Mouse (Mus musculus) stomach, embryonic 15.5 days (tissue): Measurements from ENCODE around the gene Olfr834. TPM values are rescaled to one million over a fixed set of nuclear protein-coding genes. Genes with fewer than 3 reads are reported as not detected.

ENCODE experiments used
- ATAC-seq: fragments of 200-750 bp; cut with Nextera tagmentation; 2 replicates; pipeline ENCODE4 v1.8.0; 2017; ENCODE audit warnings: low read depth, moderate number of reproducible peaks, moderate TSS enrichment; ENCODE audit not compliant: insufficient read depth, low FRiP score
- H3K27ac ChIP-seq: fragments of 300-500 bp; sonication (generic); 2 replicates; pipeline ENCODE4 v1.5.1; 2015; ENCODE audit warnings: mild to moderate bottlenecking, inconsistent platforms
- H3K27me3 ChIP-seq: fragments of 300-500 bp; sonication (generic); replicated peaks from 2 replicates; pipeline ENCODE4 v1.6.1; 2015; ENCODE audit warnings: inconsistent platforms
- H3K36me3 ChIP-seq: fragments of 300-500 bp; sonication (generic); 2 replicates; pipeline ENCODE4 v1.6.1; 2015; ENCODE audit warnings: inconsistent platforms
- H3K4me1 ChIP-seq: fragments of 300-500 bp; sonication (generic); 2 replicates; pipeline ENCODE4 v1.6.1; 2015; ENCODE audit warnings: inconsistent platforms
- H3K4me2 ChIP-seq: fragments of 300-500 bp; sonication (generic); 2 replicates; pipeline ENCODE4 v1.6.1; 2015; ENCODE audit warnings: mild to moderate bottlenecking, inconsistent platforms
- H3K4me3 ChIP-seq: fragments of 300-500 bp; sonication (generic); replicated peaks from 2 replicates; pipeline ENCODE4 v1.5.1; 2015; ENCODE audit warnings: inconsistent platforms
- H3K9ac ChIP-seq: fragments of 300-500 bp; sonication (generic); 2 replicates; pipeline ENCODE4 v1.6.1; 2015; ENCODE audit warnings: inconsistent platforms
- H3K9me3 ChIP-seq: fragments of 300-500 bp; sonication (generic); 2 replicates; pipeline ENCODE4 v1.6.1; 2016; ENCODE audit warnings: inconsistent platforms
- WGBS: fragments of 180-500 bp; shearing (Covaris S2); methylation state at CpG from one replicate; pipeline ENCODE4 v1.1.7; 2015; 5-methylcytosine and 5-hydroxymethylcytosine counted together
- polyA plus RNA-seq: library from polyadenylated mRNA; unstranded; fragments of >200 nt; fragmentation: Nextera tagmentation; extraction: Ambion mirVana; gene quantifications from 2 replicates; pipeline ENCODE4 v1.2.1, GENCODE M21; 2015

Gene Olfr834
- not detected in 2 replicates for polyA plus RNA-seq

- H3K4me3 ChIP-seq, result no peak within 1 kb of the TSS
- no peaks in the 10 kb centered on the region for H3K27me3 ChIP-seq
- no peak within 1 kb of the TSS for H3K27ac ChIP-seq
- no peaks in the 10 kb centered on the region for H3K4me1 ChIP-seq
- H3K4me2 ChIP-seq, result no peak within 1 kb of the TSS
- ATAC-seq, result no peak
- no peaks in the 10 kb centered on the region for H3K36me3 ChIP-seq
- H3K9ac ChIP-seq, result no peak within 1 kb of the TSS
- 83% methylated on average over 3 of the region's 3 CpGs for WGBS
- no peaks in the 10 kb centered on the region for H3K9me3 ChIP-seq
Measured at GRCm38 (mm10) chr9:18987690-18988089, at the start of gene Olfr834. Olfr834 (plus strand) TSS chr9:18987990.

- no peaks in the 10 kb centered on the region for H3K27me3 ChIP-seq
- no peaks in the 10 kb centered on the region for H3K9me3 ChIP-seq
- ATAC-seq, result no peak
- H3K4me3 ChIP-seq, result no peak overlapping the region
- H3K4me2 ChIP-seq, result no peak overlapping the region
- H3K9ac ChIP-seq, result no peak overlapping the region
- no peak overlapping the region for H3K27ac ChIP-seq
- H3K4me1 ChIP-seq, result no peaks in the 10 kb centered on the region
- H3K36me3 ChIP-seq, result no peaks in the 10 kb centered on the region
Measured at GRCm38 (mm10) chr9:18962021-18962420, 25.8 kb upstream of the Olfr834 start.

- Histone ChIP-seq H3K36me3 (no peaks in the 10 kb centered on the region), H3K4me2 (no peak within 1 kb of the TSS), H3K4me1 (no peaks in the 10 kb centered on the region), H3K4me3 (no peak within 1 kb of the TSS), H3K27ac (no peak within 1 kb of the TSS), H3K9ac (no peak within 1 kb of the TSS), H3K27me3 (no peaks in the 10 kb centered on the region), H3K9me3 (no peaks in the 10 kb centered on the region)
- no peak for ATAC-seq
- 66% methylated on average over 1 of the region's 1 CpGs for WGBS
Measured at GRCm38 (mm10) chr9:19032435-19032834, 44.6 kb downstream of the Olfr834 start, which contains the start of gene Olfr835. Olfr835 (plus strand) TSS chr9:19032735.

Other genes starting within 250 kb of the Olfr834 start
- not detected in 2 replicates for gene Olfr24, start 224.0 kb upstream of the Olfr834 start, polyA plus RNA-seq
- gene Olfr828, start 168.5 kb upstream of the Olfr834 start, polyA plus RNA-seq, result not detected in 2 replicates
- gene Olfr829, start 133.1 kb upstream of the Olfr834 start, polyA plus RNA-seq, result not detected in 2 replicates
- gene Olfr830, start 113.3 kb upstream of the Olfr834 start, polyA plus RNA-seq, result not detected in 2 replicates
- gene Olfr832, start 50.9 kb upstream of the Olfr834 start, polyA plus RNA-seq, result not detected in 2 replicates
- gene Olfr835, start 44.7 kb downstream of the Olfr834 start, polyA plus RNA-seq, result not detected in 2 replicates
- gene Olfr836, start 132.4 kb downstream of the Olfr834 start, polyA plus RNA-seq, result not detected in 2 replicates
- gene Olfr837, start 148.3 kb downstream of the Olfr834 start, polyA plus RNA-seq, result not detected in 2 replicates
- not detected in 2 replicates for gene Olfr839-ps1, start 189.3 kb downstream of the Olfr834 start, polyA plus RNA-seq